Mouse (Mus musculus): ENCODE data around the gene Fryl. TPM values are rescaled to one million over a fixed set of nuclear protein-coding genes. Genes with fewer than 3 reads are reported as not detected.

Fryl gene
- total RNA-seq, 1 experiment from 2014 or later, result 154 TPM

- ATAC-seq (replicated peaks; ENCODE audit: insufficient number of reproducible peaks, low FRiP score, low TSS enrichment, poor library complexity, severe bottlenecking), result no peak
Measured at GRCm38 (mm10) chr5:73141161-73141560, 115.3 kb downstream of the Fryl start.

DNA sequence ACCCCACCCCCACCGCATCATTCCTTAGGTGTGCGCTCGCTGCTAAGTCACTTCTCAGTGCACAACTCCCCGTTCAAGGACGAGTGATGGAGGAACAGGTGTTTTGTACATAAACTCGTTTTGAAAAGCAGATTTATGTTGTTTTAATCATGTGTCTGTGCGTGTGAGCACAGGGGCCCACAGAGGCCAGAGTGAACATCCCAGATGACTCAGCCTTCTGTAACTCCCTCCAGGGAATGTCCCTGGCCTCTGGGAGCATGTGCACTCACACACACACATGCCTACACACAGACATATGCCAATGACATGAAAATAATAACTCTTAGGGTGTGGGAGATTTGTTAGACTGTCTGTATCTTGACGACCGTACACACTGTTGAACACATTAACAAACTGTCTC lies 118.9 kb downstream of the Fryl start:
- no peak for ATAC-seq (replicated peaks; ENCODE audit: insufficient number of reproducible peaks, low FRiP score, low TSS enrichment, poor library complexity, severe bottlenecking)

GRCm38 (mm10) chr5:73135959-73136358 lies 120.5 kb downstream of the Fryl start:
- ATAC-seq (replicated peaks; ENCODE audit: insufficient number of reproducible peaks, low FRiP score, low TSS enrichment, poor library complexity, severe bottlenecking), result no peak

GRCm38 (mm10) chr5:73135131-73135530 lies 121.3 kb downstream of the Fryl start:
- no peak for ATAC-seq (replicated peaks; ENCODE audit: insufficient number of reproducible peaks, low FRiP score, low TSS enrichment, poor library complexity, severe bottlenecking)

DNA sequence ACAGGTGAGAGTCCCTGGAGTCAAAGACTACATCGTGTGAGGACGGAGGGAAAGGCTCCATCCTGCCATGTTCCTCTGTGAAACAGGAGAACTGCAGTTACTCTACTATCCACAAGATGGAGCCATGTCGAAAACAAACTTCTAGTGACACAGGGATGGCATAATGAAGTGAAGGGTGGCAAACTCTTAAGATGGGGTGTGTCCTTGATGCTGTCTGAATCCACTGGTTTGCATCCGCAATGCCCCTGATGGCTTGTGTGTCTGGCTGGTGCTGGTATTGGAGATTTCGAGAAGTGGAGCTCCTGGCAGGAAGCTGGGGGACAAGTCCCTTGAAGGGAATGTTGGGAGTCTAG lies 122.6 kb downstream of the Fryl start:
- peak; percentile 42; the same call in 1 of the 2 replicates for ATAC-seq (replicated peaks; ENCODE audit: insufficient number of reproducible peaks, low FRiP score, low TSS enrichment, poor library complexity, severe bottlenecking)

- ATAC-seq (replicated peaks; ENCODE audit: insufficient number of reproducible peaks, low FRiP score, low TSS enrichment, poor library complexity, severe bottlenecking), result 0 out of 2 replicates have a peak, but pooled peaks have one; percentile 13
Measured at GRCm38 (mm10) chr5:73132998-73133832, 123.2 kb downstream of the Fryl start.

GRCm38 (mm10) chr5:73130984-73131383 lies 125.4 kb downstream of the Fryl start:
- ATAC-seq (replicated peaks; ENCODE audit: insufficient number of reproducible peaks, low FRiP score, low TSS enrichment, poor library complexity, severe bottlenecking), result no peak

GRCm38 (mm10) chr5:73129871-73130270 lies 126.5 kb downstream of the Fryl start:
- no peak for ATAC-seq (replicated peaks; ENCODE audit: insufficient number of reproducible peaks, low FRiP score, low TSS enrichment, poor library complexity, severe bottlenecking)

- no peak for ATAC-seq (replicated peaks; ENCODE audit: insufficient number of reproducible peaks, low FRiP score, low TSS enrichment, poor library complexity, severe bottlenecking)
Measured at GRCm38 (mm10) chr5:73119969-73120725, 136.3 kb downstream of the Fryl start.

DNA sequence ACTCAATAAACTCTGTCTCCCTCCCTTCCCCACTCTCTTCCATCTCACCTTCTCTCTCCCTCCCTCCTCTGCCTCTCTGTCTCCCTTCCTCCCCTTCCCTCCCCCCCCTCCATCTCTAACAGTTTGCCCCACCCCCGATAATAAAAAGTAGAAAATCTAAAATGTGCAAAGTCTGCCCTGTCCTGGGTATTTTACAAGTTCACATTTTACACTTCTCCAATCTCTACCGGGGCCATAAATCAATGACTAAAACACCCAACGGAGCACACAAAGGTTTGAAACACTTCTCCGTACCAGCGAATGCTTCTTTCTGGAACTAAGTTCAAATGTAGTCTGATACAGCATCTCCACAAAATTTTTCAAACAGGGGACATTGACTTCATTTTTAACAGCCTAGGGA lies 136.9 kb downstream of the Fryl start:
- ATAC-seq (replicated peaks; ENCODE audit: insufficient number of reproducible peaks, low FRiP score, low TSS enrichment, poor library complexity, severe bottlenecking), result no peak

- ATAC-seq (replicated peaks; ENCODE audit: insufficient number of reproducible peaks, low FRiP score, low TSS enrichment, poor library complexity, severe bottlenecking), result no peak
Measured at GRCm38 (mm10) chr5:73118786-73119185, 137.6 kb downstream of the Fryl start.

GRCm38 (mm10) chr5:73114878-73115277 lies 141.5 kb downstream of the Fryl start:
- no peak for ATAC-seq (replicated peaks; ENCODE audit: insufficient number of reproducible peaks, low FRiP score, low TSS enrichment, poor library complexity, severe bottlenecking)

DNA sequence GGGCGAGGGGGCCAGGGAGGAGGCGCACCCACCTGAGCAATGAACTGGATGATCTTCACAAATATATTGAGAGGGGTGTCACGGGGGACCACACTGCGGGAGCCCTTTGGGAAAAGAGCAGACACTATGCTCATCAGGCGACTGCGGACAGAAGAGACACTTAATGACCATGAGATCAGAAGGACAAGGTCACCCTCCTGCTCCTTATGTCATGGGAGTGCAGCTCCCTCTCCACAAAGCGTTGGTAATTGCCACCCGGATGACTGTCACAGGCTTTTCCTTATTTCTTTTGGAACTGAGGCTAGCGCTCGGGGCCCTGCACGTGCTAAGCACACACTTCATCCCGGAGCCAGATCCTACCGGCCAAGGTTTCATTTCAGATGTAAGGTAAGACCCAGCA lies 144.1 kb downstream of the Fryl start:
- no peak for ATAC-seq (replicated peaks; ENCODE audit: insufficient number of reproducible peaks, low FRiP score, low TSS enrichment, poor library complexity, severe bottlenecking)

DNA sequence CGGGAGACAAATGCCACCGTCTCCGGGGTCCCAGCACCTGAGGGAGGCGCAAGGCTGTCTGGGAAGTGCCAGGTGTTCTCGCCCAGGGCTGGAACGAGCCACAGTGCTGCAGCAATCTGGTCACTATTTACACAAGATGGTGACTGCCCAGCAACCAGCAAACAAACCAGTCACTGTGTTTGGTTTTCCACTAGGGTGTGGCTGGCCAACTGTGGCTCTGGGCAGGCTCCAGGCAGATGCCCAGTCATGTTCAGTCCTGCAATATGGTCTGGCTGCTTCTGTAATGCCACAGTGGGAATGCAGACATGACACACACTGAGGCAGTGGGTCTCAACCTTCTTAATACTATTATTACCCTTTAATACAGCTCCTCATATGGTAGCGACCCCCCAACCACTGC lies 152.8 kb downstream of the Fryl start:
- no peak for ATAC-seq (replicated peaks; ENCODE audit: insufficient number of reproducible peaks, low FRiP score, low TSS enrichment, poor library complexity, severe bottlenecking)

DNA sequence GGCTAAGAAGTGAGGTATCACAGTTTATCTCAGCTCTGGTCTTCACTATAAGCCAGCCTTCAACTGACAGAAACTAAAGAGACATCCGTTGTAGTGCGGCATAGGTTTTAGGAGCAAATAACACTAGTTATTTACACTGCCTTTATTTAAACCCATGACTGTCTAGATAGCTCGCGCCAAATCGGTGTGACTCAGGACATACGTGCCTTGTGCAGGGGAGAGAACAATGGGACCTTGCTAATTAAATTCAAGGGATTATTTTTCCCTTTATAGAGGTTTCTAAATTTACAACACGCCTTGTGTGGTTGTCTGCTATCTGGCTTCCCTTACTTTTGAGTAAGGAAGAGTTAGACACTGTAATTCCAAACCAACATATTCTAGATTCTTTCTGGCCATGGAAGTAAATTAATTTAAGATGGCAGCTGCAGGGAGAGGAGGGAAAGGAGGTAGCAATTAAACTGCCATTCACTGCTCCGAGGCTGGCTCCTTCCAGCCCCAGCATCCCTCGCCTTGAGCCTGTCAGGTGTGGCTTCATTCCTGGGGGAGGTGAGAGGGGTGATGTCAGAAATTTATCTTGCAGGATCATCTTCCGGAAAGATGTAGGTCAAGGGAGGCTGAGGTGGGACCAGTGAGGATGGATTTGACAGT lies 154.0 kb downstream of the Fryl start:
- no peak for ATAC-seq (replicated peaks; ENCODE audit: insufficient number of reproducible peaks, low FRiP score, low TSS enrichment, poor library complexity, severe bottlenecking)

DNA sequence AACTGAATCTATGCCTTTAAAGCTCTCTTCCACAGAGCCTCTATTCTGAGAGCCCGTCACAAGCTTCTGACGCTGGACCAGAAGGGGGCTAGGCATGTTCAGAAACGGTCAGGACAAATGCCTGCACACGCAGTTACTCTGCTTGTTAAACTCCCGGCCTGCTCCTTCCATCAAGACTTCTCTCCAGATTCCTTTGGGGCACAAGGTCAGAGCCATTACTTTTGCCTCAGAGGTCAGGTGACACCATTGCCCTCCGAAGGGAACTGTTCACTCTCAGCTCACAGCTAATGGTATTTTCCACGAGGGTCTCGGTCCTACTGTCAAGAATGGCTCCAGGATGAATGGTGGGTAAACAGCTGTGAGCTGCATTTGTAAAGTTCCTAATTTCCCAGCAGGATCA lies 164.2 kb downstream of the Fryl start:
- no peak for ATAC-seq (replicated peaks; ENCODE audit: insufficient number of reproducible peaks, low FRiP score, low TSS enrichment, poor library complexity, severe bottlenecking)

- no peak for ATAC-seq (replicated peaks; ENCODE audit: insufficient number of reproducible peaks, low FRiP score, low TSS enrichment, poor library complexity, severe bottlenecking)
Measured at GRCm38 (mm10) chr5:73089158-73089557, 167.3 kb downstream of the Fryl start.

DNA sequence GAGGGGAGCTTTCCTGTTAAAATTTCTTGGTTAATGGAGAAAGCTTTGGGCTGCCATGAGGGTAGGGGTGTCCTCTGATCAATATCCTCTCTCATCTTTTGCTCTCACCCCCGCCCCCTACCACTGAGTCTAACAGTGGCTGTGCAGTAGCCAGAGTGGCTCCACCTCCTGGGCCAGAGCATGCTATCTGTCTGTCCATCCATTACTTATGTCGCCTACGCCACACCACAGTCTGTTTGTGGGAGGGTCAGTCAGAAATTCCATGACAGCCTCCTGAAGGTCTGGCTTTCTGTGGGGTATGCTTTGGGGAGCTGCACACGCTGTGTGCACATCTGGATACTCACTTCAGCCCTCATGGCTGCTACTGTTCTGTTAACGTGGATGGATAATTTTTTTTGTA lies 174.9 kb downstream of the Fryl start:
- ATAC-seq (replicated peaks; ENCODE audit: insufficient number of reproducible peaks, low FRiP score, low TSS enrichment, poor library complexity, severe bottlenecking), result no peak

DNA sequence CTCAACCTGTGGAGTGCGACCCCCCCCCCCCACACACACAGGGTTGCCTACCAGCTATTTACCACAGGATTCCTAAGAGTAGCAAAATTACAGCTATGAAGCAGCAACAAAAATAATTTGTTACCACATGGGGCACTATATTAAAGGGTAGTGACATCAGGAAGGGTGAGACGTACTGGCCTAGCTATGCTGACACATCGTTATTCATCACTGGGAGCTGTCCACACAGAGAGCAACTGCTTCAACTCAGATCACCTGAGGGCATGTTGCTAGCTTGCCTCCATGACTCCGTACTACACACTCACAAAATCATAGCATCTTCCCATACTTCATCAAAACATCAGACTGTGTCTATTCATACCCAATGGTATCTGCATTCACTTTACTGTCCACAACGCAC lies 176.6 kb downstream of the Fryl start:
- ATAC-seq (replicated peaks; ENCODE audit: insufficient number of reproducible peaks, low FRiP score, low TSS enrichment, poor library complexity, severe bottlenecking), result no peak

GRCm38 (mm10) chr5:73071319-73071718 lies 185.1 kb downstream of the Fryl start:
- ATAC-seq (replicated peaks; ENCODE audit: insufficient number of reproducible peaks, low FRiP score, low TSS enrichment, poor library complexity, severe bottlenecking), result 0 out of 2 replicates have a peak, but pooled peaks have one; percentile 54
